Mouse (Mus musculus) hindbrain, embryonic 10.5 days (tissue): ENCODE measurements around the gene Rab1b. TPM values are rescaled to one million over a fixed set of nuclear protein-coding genes. Genes with fewer than 3 reads are reported as not detected.

ENCODE experiments used
- DNase-seq: peaks from one replicate; pipeline ENCODE4 v3.0.0-alpha.2; 2017; ENCODE audit warnings: low spot score
- H3K27ac ChIP-seq: fragments of 300-500 bp; sonication (generic); 2 replicates; pipeline ENCODE4 v1.5.1; 2016; ENCODE audit warnings: mild to moderate bottlenecking, moderate library complexity
- H3K27me3 ChIP-seq: fragments of 300-500 bp; sonication (generic); 2 replicates; pipeline ENCODE4 v1.6.1; 2016; ENCODE audit warnings: mild to moderate bottlenecking; ENCODE audit not compliant: poor library complexity, insufficient read depth, severe bottlenecking
- H3K36me3 ChIP-seq: fragments of 300-500 bp; sonication (generic); 2 replicates; pipeline ENCODE4 v1.6.1; 2016; ENCODE audit warnings: mild to moderate bottlenecking, moderate library complexity
- H3K4me1 ChIP-seq: fragments of 300-500 bp; sonication (generic); replicated peaks from 2 replicates; pipeline ENCODE4 v1.6.1; 2016; ENCODE audit warnings: mild to moderate bottlenecking
- H3K4me3 ChIP-seq: fragments of 300-500 bp; sonication (generic); 2 replicates; pipeline ENCODE4 v1.5.1; 2016; ENCODE audit warnings: mild to moderate bottlenecking, moderate library complexity
- H3K9me3 ChIP-seq: fragments of 300-500 bp; sonication (generic); 2 replicates; pipeline ENCODE4 v1.6.1; 2016; ENCODE audit warnings: mild to moderate bottlenecking, moderate library complexity
- WGBS: fragments of 180-500 bp; shearing (Covaris S2); methylation state at CpG from one replicate; pipeline ENCODE4 v1.1.7; 2016; 5-methylcytosine and 5-hydroxymethylcytosine counted together
- polyA plus RNA-seq: library from polyadenylated mRNA; unstranded; fragments of >200 nt; fragmentation: Nextera tagmentation; extraction: Ambion mirVana; gene quantifications from 2 replicates; pipeline ENCODE4 v1.2.1, GENCODE M21; 2016

The Rab1b gene
- polyA plus RNA-seq, 1 experiment from 2014 or later = 303 TPM

GRCm38 (mm10) chr19:5051515-5051914 is 55.4 kb downstream of the Rab1b start:
- Histone ChIP-seq H3K36me3 (peaks cover 34% of the 10 kb centered on the region), H3K4me1 (peaks cover 53% of the 10 kb centered on the region), H3K27ac (peak overlapping the region; percentile 41; the same call in 1 of the 2 replicates), H3K27me3 (peaks cover 62% of the 10 kb centered on the region), H3K9me3 (no peaks in the 10 kb centered on the region), H3K4me3 (peak overlapping the region; percentile 38)
- no peak for DNase-seq
- 42% methylated on average over 3 of the region's 3 CpGs for WGBS

GRCm38 (mm10) chr19:5051031-5051430 is 55.8 kb downstream of the Rab1b start:
- Histone ChIP-seq H3K4me1 (peaks cover 48% of the 10 kb centered on the region), H3K36me3 (peaks cover 38% of the 10 kb centered on the region), H3K4me3 (peak overlapping the region; percentile 38), H3K27me3 (peaks cover 62% of the 10 kb centered on the region), H3K27ac (peak overlapping the region; percentile 41; the same call in 1 of the 2 replicates), H3K9me3 (no peaks in the 10 kb centered on the region)
- no peak for DNase-seq
- 8% methylated on average over 17 of the region's 17 CpGs for WGBS

GRCm38 (mm10) chr19:5050047-5050905 is 56.6 kb downstream of the Rab1b start, which contains the start of gene Rin1:
Gene Rin1 (plus strand): TSS chr19:5050481.
- Histone ChIP-seq H3K9me3 (no peaks in the 10 kb centered on the region), H3K4me1 (peaks cover 48% of the 10 kb centered on the region), H3K27me3 (peaks cover 62% of the 10 kb centered on the region), H3K4me3 (peak within 1 kb of the TSS; percentile 38), H3K36me3 (peaks cover 46% of the 10 kb centered on the region), H3K27ac (peak within 1 kb of the TSS; percentile 41)
- peak; percentile 62 for DNase-seq
- 18% methylated on average over 14 of the region's 14 CpGs for WGBS

GRCm38 (mm10) chr19:5049325-5049724 is 57.5 kb downstream of the Rab1b start:
- DNase-seq = no peak
- WGBS = 77% methylated on average over 6 of the region's 6 CpGs
- H3K4me1 ChIP-seq = peaks cover 48% of the 10 kb centered on the region
- 0 out of 2 replicates have a peak overlapping the region, but pooled peaks have one; percentile 4 for H3K4me3 ChIP-seq
- no peaks in the 10 kb centered on the region for H3K9me3 ChIP-seq
- H3K27ac ChIP-seq = no peak overlapping the region; the same call in 1 of the 2 replicates
- peaks cover 53% of the 10 kb centered on the region for H3K27me3 ChIP-seq
- H3K36me3 ChIP-seq = peaks cover 53% of the 10 kb centered on the region

Other genes with a start within 250 kb of the Rab1b start
- 3.8 and 12.1 TPM in 2 replicates for gene Actn3, start 229.2 kb downstream of the Rab1b start, polyA plus RNA-seq
- 17.6 and 19.5 TPM in 2 replicates for gene Zdhhc24, start 228.4 kb downstream of the Rab1b start, polyA plus RNA-seq
- 7.9 and 8.3 TPM in 2 replicates for gene Bbs1, start 200.4 kb downstream of the Rab1b start, polyA plus RNA-seq
- gene Dpp3, start 178.8 kb downstream of the Rab1b start, polyA plus RNA-seq = 204 and 218 TPM in 2 replicates
- gene Peli3, start 163.9 kb downstream of the Rab1b start, polyA plus RNA-seq = 2.1 and 3.7 TPM in 2 replicates
- gene Mrpl11, start 144.9 kb downstream of the Rab1b start, polyA plus RNA-seq = 157 and 163 TPM in 2 replicates
- gene Npas4, start 116.8 kb downstream of the Rab1b start, polyA plus RNA-seq = not detected in 2 replicates
- 5.5 and 8.4 TPM in 2 replicates for gene Slc29a2, start 83.2 kb downstream of the Rab1b start, polyA plus RNA-seq
- 38.8 and 41.6 TPM in 2 replicates for gene B4gat1, start 68.2 kb downstream of the Rab1b start, polyA plus RNA-seq
- 2.4 and 3.2 TPM in 2 replicates for gene AC124502.3, start 68.2 kb downstream of the Rab1b start, polyA plus RNA-seq
- gene Brms1, start 65.7 kb downstream of the Rab1b start, polyA plus RNA-seq = 86.8 and 91.8 TPM in 2 replicates
- 2.3 and 3.0 TPM in 2 replicates for gene Rin1, start 56.6 kb downstream of the Rab1b start, polyA plus RNA-seq
- gene Cd248, start 39.0 kb downstream of the Rab1b start, polyA plus RNA-seq = 26.9 and 39.1 TPM in 2 replicates
- 1.5 and 1.8 TPM in 2 replicates for gene Tmem151a, start 21.5 kb downstream of the Rab1b start, polyA plus RNA-seq
- gene Yif1a, start 18.5 kb downstream of the Rab1b start, polyA plus RNA-seq = 87.1 and 92.0 TPM in 2 replicates
- gene Cnih2, start 8.6 kb downstream of the Rab1b start, polyA plus RNA-seq = 42.1 and 115 TPM in 2 replicates
- gene Klc2, start 11.5 kb upstream of the Rab1b start, polyA plus RNA-seq = 35.5 and 45.8 TPM in 2 replicates
- 23.7 and 26.1 TPM in 2 replicates for gene Pacs1, start 166.0 kb upstream of the Rab1b start, polyA plus RNA-seq
- gene Sf3b2, start 188.4 kb upstream of the Rab1b start, polyA plus RNA-seq = 438 and 456 TPM in 2 replicates
- gene Gal3st3, start 191.3 kb upstream of the Rab1b start, polyA plus RNA-seq = 11.7 and 19.1 TPM in 2 replicates
- gene Catsper1, start 228.7 kb upstream of the Rab1b start, polyA plus RNA-seq = not detected in 2 replicates
- 0.65 and 1.6 TPM in 2 replicates for gene Cst6, start 242.5 kb upstream of the Rab1b start, polyA plus RNA-seq